Mouse (Mus musculus) small intestine, adult 2 months (tissue): ENCODE results near the gene 4931428F04Rik. TPM values are rescaled to one million over a fixed set of nuclear protein-coding genes. Genes with fewer than 3 reads are reported as not detected.

Experiments used
- H3K27ac ChIP-seq: fragments of 200-500 bp; 2 replicates; pipeline ENCODE4 v1.5.1; 2012; ENCODE audit warnings: low read depth, low read length, control low read depth, inconsistent platforms; ENCODE audit not compliant: insufficient read depth
- H3K27me3 ChIP-seq: fragments of 200-500 bp; 2 replicates; pipeline ENCODE4 v1.6.1; 2012; ENCODE audit warnings: mild to moderate bottlenecking, moderate library complexity, low read length, inconsistent platforms; ENCODE audit not compliant: control insufficient read depth, insufficient read depth
- H3K36me3 ChIP-seq: fragments of 200-500 bp; 2 replicates; pipeline ENCODE4 v1.6.1; 2012; ENCODE audit warnings: mild to moderate bottlenecking, low read length, control low read depth, inconsistent platforms; ENCODE audit not compliant: control insufficient read depth, insufficient read depth
- H3K4me1 ChIP-seq: fragments of 200-500 bp; 2 replicates; pipeline ENCODE4 v1.6.1; 2012; ENCODE audit warnings: low read length, inconsistent platforms, mixed read lengths; ENCODE audit not compliant: control insufficient read depth, insufficient read depth, insufficient read length
- H3K4me3 ChIP-seq: fragments of 200-500 bp; 2 replicates; pipeline ENCODE4 v1.5.1; 2012; ENCODE audit warnings: low read depth, mild to moderate bottlenecking, control low read depth, inconsistent platforms, low read length, moderate library complexity
- CTCF ChIP-seq: fragments of 200-500 bp; IDR thresholded peaks from 2 replicates; pipeline ENCODE4 v1.5.1; 2012; ENCODE audit warnings: low read depth, mild to moderate bottlenecking, control low read depth, inconsistent platforms, low read length, moderate library complexity, mixed read lengths; ENCODE audit not compliant: insufficient replicate concordance, insufficient read length; ENCODE audit errors: extremely low read depth
- POLR2A ChIP-seq: fragments of 200-500 bp; IDR thresholded peaks from 2 replicates; pipeline ENCODE4 v1.6.1; 2012; ENCODE audit warnings: low read depth, mild to moderate bottlenecking, control low read depth, inconsistent platforms, low read length, moderate library complexity
- WGBS: fragments of 180-500 bp; shearing (Covaris S2); methylation state at CpG from one replicate; pipeline ENCODE4 v1.1.7; 2018; 5-methylcytosine and 5-hydroxymethylcytosine counted together
- polyA plus RNA-seq: library from polyadenylated mRNA; depleted of rRNA; stranded (reverse); fragments of >200 nt; gene quantifications from 2 replicates; pipeline ENCODE4 v1.2.3, GENCODE M21; 2012

4931428F04Rik gene
- polyA plus RNA-seq, 1 experiment: 2.6 TPM

- Histone ChIP-seq H3K4me3 (no peak overlapping the region), H3K27ac (no peak overlapping the region), H3K27me3 (no peaks in the 10 kb centered on the region), H3K4me1 (no peaks in the 10 kb centered on the region), H3K36me3 (peaks cover 15% of the 10 kb centered on the region)
- WGBS: 86% methylated on average over 9 of the region's 9 CpGs
- TF ChIP-seq POLR2A (no peak), CTCF (no peak)
These were observed 24.1 kb upstream of the 4931428F04Rik start for GRCm38 (mm10) chr8:105313622-105314402.

GRCm38 (mm10) chr8:105312891-105313481, 23.3 kb upstream of the 4931428F04Rik start:
- Histone ChIP-seq H3K4me1 (no peaks in the 10 kb centered on the region), H3K27me3 (no peaks in the 10 kb centered on the region), H3K27ac (no peak overlapping the region), H3K4me3 (no peak overlapping the region), H3K36me3 (peaks cover 22% of the 10 kb centered on the region)
- TF ChIP-seq POLR2A (no peak), CTCF (no peak)
- 84% methylated on average over 8 of the region's 8 CpGs for WGBS

GRCm38 (mm10) chr8:105311718-105312117, 22.1 kb upstream of the 4931428F04Rik start:
- no peaks in the 10 kb centered on the region for H3K27me3 ChIP-seq
- no peaks in the 10 kb centered on the region for H3K4me1 ChIP-seq
- TF ChIP-seq POLR2A: no peak
- no peak for TF ChIP-seq CTCF
- H3K27ac ChIP-seq: no peak overlapping the region
- no peak overlapping the region for H3K4me3 ChIP-seq
- 87% methylated on average over 1 of the region's 1 CpGs for WGBS
- peaks cover 30% of the 10 kb centered on the region for H3K36me3 ChIP-seq

GRCm38 (mm10) chr8:105310118-105310517, 20.5 kb upstream of the 4931428F04Rik start:
- 88% methylated on average over 8 of the region's 8 CpGs for WGBS
- H3K27me3 ChIP-seq: no peaks in the 10 kb centered on the region
- TF ChIP-seq POLR2A: no peak
- no peak for TF ChIP-seq CTCF
- H3K4me1 ChIP-seq: peaks cover 4% of the 10 kb centered on the region
- H3K27ac ChIP-seq: no peak overlapping the region
- peaks cover 28% of the 10 kb centered on the region for H3K36me3 ChIP-seq
- no peak overlapping the region for H3K4me3 ChIP-seq

GRCm38 (mm10) chr8:105309142-105309847, 19.6 kb upstream of the 4931428F04Rik start:
- 89% methylated on average over 15 of the region's 15 CpGs for WGBS

GRCm38 (mm10) chr8:105308428-105308827, 18.8 kb upstream of the 4931428F04Rik start:
- Histone ChIP-seq H3K27me3 (no peaks in the 10 kb centered on the region), H3K4me1 (peaks cover 9% of the 10 kb centered on the region), H3K27ac (no peak overlapping the region), H3K4me3 (no peak overlapping the region), H3K36me3 (peaks cover 40% of the 10 kb centered on the region)
- WGBS: 95% methylated on average over 10 of the region's 10 CpGs
- no peak for TF ChIP-seq CTCF
- TF ChIP-seq POLR2A: no peak

More at GRCm38 (mm10) chr8:105309142-105309847, 19.6 kb upstream of the 4931428F04Rik start:
- no peak overlapping the region for H3K27ac ChIP-seq
- H3K4me1 ChIP-seq: peaks cover 9% of the 10 kb centered on the region
- no peaks in the 10 kb centered on the region for H3K27me3 ChIP-seq
- peaks cover 33% of the 10 kb centered on the region for H3K36me3 ChIP-seq
- H3K4me3 ChIP-seq: no peak overlapping the region
- TF ChIP-seq POLR2A: no peak
- no peak for TF ChIP-seq CTCF

- WGBS: 97% methylated on average over 13 of the region's 13 CpGs
- H3K36me3 ChIP-seq: peaks cover 46% of the 10 kb centered on the region
- no peak overlapping the region for H3K4me3 ChIP-seq
- H3K4me1 ChIP-seq: peaks cover 9% of the 10 kb centered on the region
- no peaks in the 10 kb centered on the region for H3K27me3 ChIP-seq
- no peak overlapping the region for H3K27ac ChIP-seq
- TF ChIP-seq CTCF (no peak), POLR2A (no peak)
These were observed 18.0 kb upstream of the 4931428F04Rik start for GRCm38 (mm10) chr8:105307670-105308069.
